ENCODE assay signal across 8 mouse cellular contexts in genomic region chr4:43266623-43267322, GRCm38 (mm10). TPM values are rescaled to one million over a fixed set of nuclear protein-coding genes. Genes with fewer than 3 reads are reported as not detected.
DNase-seq lines count a peak whose midpoint lies in the region; ATAC-seq and TF ChIP-seq lines count a peak whose summit lies in the region.

TSS of gene Atp8b5 (plus strand) at chr4:43267159.

- H3K9ac ChIP-seq in hindbrain, embryonic 11.5 days (ENCODE audit: low read depth, low read length) = peak within 1 kb of the TSS; percentile 48
- no peak within 1 kb of the TSS for H3K9ac ChIP-seq in lung, postnatal 0 days (replicated peaks; ENCODE audit: low read depth)

- no peaks in the 10 kb centered on the region for H3K9me3 ChIP-seq in hindbrain, embryonic 11.5 days (ENCODE audit: control insufficient read depth, low read length)
- no peaks in the 10 kb centered on the region for H3K9me3 ChIP-seq in lung, postnatal 0 days (ENCODE audit: low read length)

- TF ChIP-seq EP300 in lung, postnatal 0 days (IDR thresholded peaks at IDR 0.05) = no peak

- 3% methylated on average over 19 of the region's 19 CpGs for WGBS in hindbrain, embryonic 11.5 days
- 2% methylated on average over 19 of the region's 19 CpGs for WGBS in lung, postnatal 0 days

- ATAC-seq in hindbrain, embryonic 11.5 days (ENCODE audit: low FRiP score) = peak; percentile 84
- ATAC-seq in lung, postnatal 0 days = peak; percentile 86

- peak; percentile 91 for DNase-seq in NIH3T3 (ENCODE audit: low read depth)
- DNase-seq in cerebellum, postnatal 10 days = peak; percentile 90 to 92
- DNase-seq in frontal cortex, adult 2 months (ENCODE audit: extremely low spot score in 1 of 2, low spot score in 1 of 2) = peak; percentile 76 to 92
- DNase-seq in hindbrain, embryonic 11.5 days (ENCODE audit: low spot score) = peak; percentile 81
- DNase-seq in layer of hippocampus, postnatal 10 days (ENCODE audit: low spot score in 2 of 2) = peak; percentile 82 to 84
- DNase-seq in lung, postnatal 0 days (ENCODE audit: low spot score) = peak; percentile 87
- peak; percentile 18 for DNase-seq in retina, adult 2 months (ENCODE audit: low read depth, low spot score)
- DNase-seq in thymus, postnatal 36 days = peak; percentile 67 to 71

- peak within 1 kb of the TSS; percentile 60 for H3K4me2 ChIP-seq in hindbrain, embryonic 11.5 days (replicated peaks; ENCODE audit: low read depth, low read length)
- H3K4me2 ChIP-seq in lung, postnatal 0 days (replicated peaks; ENCODE audit: low read depth, low read length) = peak within 1 kb of the TSS; percentile 52

- H3K36me3 ChIP-seq in hindbrain, embryonic 11.5 days (ENCODE audit: control insufficient read depth, insufficient read depth, low read length) = no peaks in the 10 kb centered on the region
- no peaks in the 10 kb centered on the region for H3K36me3 ChIP-seq in lung, postnatal 0 days (ENCODE audit: insufficient read depth, low read length)

- no peak within 1 kb of the TSS for H3K27ac ChIP-seq in hindbrain, embryonic 11.5 days (ENCODE audit: low read depth, low read length)
- H3K27ac ChIP-seq in lung, postnatal 0 days (ENCODE audit: low read length) = no peak within 1 kb of the TSS

- peak within 1 kb of the TSS; percentile 37 for H3K4me3 ChIP-seq in hindbrain, embryonic 11.5 days (ENCODE audit: low read depth, low read length)
- H3K4me3 ChIP-seq in lung, postnatal 0 days (ENCODE audit: low read depth, low read length) = 0 out of 2 replicates have a peak within 1 kb of the TSS, but pooled peaks have one; percentile 6

- H3K27me3 ChIP-seq in hindbrain, embryonic 11.5 days (ENCODE audit: control insufficient read depth, insufficient read depth, low read length) = no peaks in the 10 kb centered on the region
- no peaks in the 10 kb centered on the region for H3K27me3 ChIP-seq in lung, postnatal 0 days (replicated peaks; ENCODE audit: insufficient read depth, low read length)

- H3K4me1 ChIP-seq in hindbrain, embryonic 11.5 days (replicated peaks; ENCODE audit: control insufficient read depth, insufficient read depth, low read length) = no peaks in the 10 kb centered on the region
- H3K4me1 ChIP-seq in lung, postnatal 0 days (ENCODE audit: insufficient read depth, low read depth, low read length) = no peaks in the 10 kb centered on the region

- peak; percentile 78 for TF ChIP-seq CTCF in lung, postnatal 0 days (IDR thresholded peaks at IDR 0.05)

RNA-seq across cellular contexts. Expression of gene Atp8b5, which starts in this region (rescaled TPM):
- 0.68 and 0.82 TPM in 2 replicates for polyA plus RNA-seq in frontal cortex, adult 2 months (2012; rRNA removed)
- 0.17 and 0.23 TPM in 2 replicates for polyA plus RNA-seq in hindbrain, embryonic 11.5 days (2014; fragmentation: Nextera tagmentation; extraction: Ambion mirVana)
- under 1 TPM; 0.29 to 0.55 TPM for total RNA-seq in layer of hippocampus, postnatal 10 days (2021)
- 0.14 and 0.21 TPM in 2 replicates for polyA plus RNA-seq in lung, postnatal 0 days (2015; fragmentation: Nextera tagmentation; extraction: Ambion mirVana)

Comparison
In these comparisons a context has a peak if more than half of its experiments do, and no peak if none do; other contexts are left out.
1. Peak in DNase-seq in frontal cortex, adult 2 months; RNA of the gene not detected or under 1 TPM.
2. Peak in DNase-seq, ATAC-seq, H3K4me3 ChIP-seq, H3K9ac ChIP-seq and H3K4me2 ChIP-seq in hindbrain, embryonic 11.5 days; RNA of the gene not detected or under 1 TPM.
3. Peak in DNase-seq in layer of hippocampus, postnatal 10 days; RNA of the gene not detected or under 1 TPM.
4. Peak in DNase-seq, ATAC-seq, H3K4me3 ChIP-seq and H3K4me2 ChIP-seq in lung, postnatal 0 days; RNA of the gene not detected or under 1 TPM.
5. DNase-seq: peak in every context shown above with its lines; median percentile 91 in NIH3T3; 91 in cerebellum, postnatal 10 days; 87 in lung, postnatal 0 days; 84 in frontal cortex, adult 2 months; 83 in layer of hippocampus, postnatal 10 days; 81 in hindbrain, embryonic 11.5 days; 69 in thymus, postnatal 36 days; 18 in retina, adult 2 months.